Mouse (Mus musculus) intestine, embryonic 16.5 days (tissue): ENCODE measurements around the gene Mamdc4. TPM values are rescaled to one million over a fixed set of nuclear protein-coding genes. Genes with fewer than 3 reads are reported as not detected.
A peak's percentile ranks its signal among the peaks of the same experiment; 100 is the strongest.
"Not testable (repeated sequence)": the region's sequence is repeated elsewhere in the genome, so short reads cannot be mapped to it uniquely, and the experiment has no call there.

Experiments
- ATAC-seq: fragments of 200-750 bp; cut with Nextera tagmentation; 2 replicates; pipeline ENCODE4 v1.8.0; 2017; ENCODE audit warnings: moderate TSS enrichment, moderate library complexity
- H3K27ac ChIP-seq: fragments of 300-500 bp; sonication (generic); 2 replicates; pipeline ENCODE4 v1.5.1; 2014; ENCODE audit warnings: mild to moderate bottlenecking, low read length
- H3K27me3 ChIP-seq: fragments of 300-500 bp; sonication (generic); replicated peaks from 2 replicates; pipeline ENCODE4 v1.6.1; 2014; ENCODE audit warnings: low read length, control low read depth, mixed read lengths; ENCODE audit not compliant: control insufficient read depth, insufficient read depth
- H3K36me3 ChIP-seq: fragments of 300-500 bp; sonication (generic); 2 replicates; pipeline ENCODE4 v1.6.1; 2014; ENCODE audit warnings: low read length, control low read depth; ENCODE audit not compliant: control insufficient read depth, insufficient read depth
- H3K4me1 ChIP-seq: fragments of 300-500 bp; sonication (generic); 2 replicates; pipeline ENCODE4 v1.6.1; 2014; ENCODE audit warnings: low read length, control low read depth, mixed read lengths; ENCODE audit not compliant: control insufficient read depth, insufficient read depth
- H3K4me2 ChIP-seq: fragments of 300-500 bp; sonication (generic); 2 replicates; pipeline ENCODE4 v1.6.1; 2014; ENCODE audit warnings: low read depth, low read length, control low read depth
- H3K4me3 ChIP-seq: fragments of 300-500 bp; sonication (generic); 2 replicates; pipeline ENCODE4 v1.5.1; 2014; ENCODE audit warnings: mild to moderate bottlenecking, low read length
- H3K9ac ChIP-seq: fragments of 300-500 bp; sonication (generic); 2 replicates; pipeline ENCODE4 v1.6.1; 2014; ENCODE audit warnings: low read depth, low read length
- H3K9me3 ChIP-seq: fragments of 300-500 bp; sonication (generic); 2 replicates; pipeline ENCODE4 v1.6.1; 2016; ENCODE audit warnings: low read length, control low read depth; ENCODE audit not compliant: control insufficient read depth
- WGBS: fragments of 180-500 bp; shearing (Covaris S2); extraction: QIAGEN DNeasy Blood & Tissue Kit; methylation state at CpG from one replicate; pipeline ENCODE4 v1.1.7; 2014; 5-methylcytosine and 5-hydroxymethylcytosine counted together
- polyA plus RNA-seq: library from polyadenylated mRNA; unstranded; fragments of >200 nt; fragmentation: Nextera tagmentation; extraction: Ambion mirVana; gene quantifications from 2 replicates; pipeline ENCODE4 v1.2.1, GENCODE M21; 2015

Gene Mamdc4
- polyA plus RNA-seq, 1 experiment from 2014 or later, result 582 TPM

- H3K4me1 ChIP-seq, result peaks cover 18% of the 10 kb centered on the region
- H3K4me3 ChIP-seq, result peak within 1 kb of the TSS; percentile 96
- H3K27me3 ChIP-seq, result no peaks in the 10 kb centered on the region
- peak within 1 kb of the TSS; percentile 92 for H3K4me2 ChIP-seq
- peak; percentile 89 for ATAC-seq
- WGBS, result under 1% methylated on average over 61 of the region's 61 CpGs
- peak within 1 kb of the TSS; percentile 87 for H3K27ac ChIP-seq
- peaks cover 3% of the 10 kb centered on the region; the same call in 1 of the 2 replicates for H3K36me3 ChIP-seq
- H3K9me3 ChIP-seq, result no peaks in the 10 kb centered on the region
- peak within 1 kb of the TSS; percentile 95 for H3K9ac ChIP-seq
Measured at GRCm38 (mm10) chr2:25557221-25557963, 17.3 kb downstream of the Mamdc4 start, which contains the start of gene Edf1. Gene Edf1 (plus strand): TSS chr2:25557847.

- H3K36me3 ChIP-seq, result no peaks in the 10 kb centered on the region
- H3K4me1 ChIP-seq, result peaks cover 18% of the 10 kb centered on the region
- 55% methylated on average over 1 of the region's 1 CpGs for WGBS
- no peak overlapping the region for H3K27ac ChIP-seq
- ATAC-seq, result no peak
- H3K4me2 ChIP-seq, result peak overlapping the region; percentile 87; the same call in 1 of the 2 replicates
- H3K9me3 ChIP-seq, result no peaks in the 10 kb centered on the region
- 0 out of 2 replicates have a peak overlapping the region, but pooled peaks have one; percentile 4 for H3K9ac ChIP-seq
- H3K4me3 ChIP-seq, result no peak overlapping the region
- H3K27me3 ChIP-seq, result no peaks in the 10 kb centered on the region
Measured at GRCm38 (mm10) chr2:25556296-25556695, 18.3 kb downstream of the Mamdc4 start.

GRCm38 (mm10) chr2:25555479-25555878 lies 19.2 kb downstream of the Mamdc4 start:
- not testable (repeated sequence) for H3K36me3 ChIP-seq, ATAC-seq, H3K4me3 ChIP-seq, H3K4me2 ChIP-seq, H3K9me3 ChIP-seq, H3K27ac ChIP-seq, H3K9ac ChIP-seq, H3K27me3 ChIP-seq
- H3K4me1 ChIP-seq, result peaks cover 18% of the 10 kb centered on the region
- 55% methylated on average over 2 of the region's 2 CpGs for WGBS

GRCm38 (mm10) chr2:25553171-25553786 lies 21.4 kb downstream of the Mamdc4 start:
- H3K4me2 ChIP-seq, H3K36me3 ChIP-seq, H3K27me3 ChIP-seq, H3K4me3 ChIP-seq, ATAC-seq, H3K27ac ChIP-seq, H3K9ac ChIP-seq, H3K4me1 ChIP-seq, H3K9me3 ChIP-seq: not testable (repeated sequence)
- WGBS, result 90% methylated on average over 4 of the region's 4 CpGs

- Histone ChIP-seq H3K4me3 (no peak overlapping the region), H3K27ac (no peak overlapping the region), H3K9ac (no peak overlapping the region), H3K9me3 (no peaks in the 10 kb centered on the region), H3K27me3 (no peaks in the 10 kb centered on the region), H3K4me2 (no peak overlapping the region), H3K36me3 (no peaks in the 10 kb centered on the region), H3K4me1 (no peaks in the 10 kb centered on the region)
- WGBS, result 33% methylated on average over 5 of the region's 5 CpGs
- no peak for ATAC-seq
Measured at GRCm38 (mm10) chr2:25551186-25551585, 23.5 kb downstream of the Mamdc4 start.

GRCm38 (mm10) chr2:25549021-25549991 lies 25.3 kb downstream of the Mamdc4 start:
- Histone ChIP-seq H3K4me3 (no peak overlapping the region), H3K9ac (no peak overlapping the region), H3K4me2 (no peak overlapping the region), H3K27me3 (no peaks in the 10 kb centered on the region), H3K9me3 (no peaks in the 10 kb centered on the region), H3K36me3 (no peaks in the 10 kb centered on the region), H3K4me1 (peaks cover 6% of the 10 kb centered on the region), H3K27ac (no peak overlapping the region)
- WGBS, result 70% methylated on average over 9 of the region's 9 CpGs
- no peak for ATAC-seq

GRCm38 (mm10) chr2:25546811-25547491 lies 27.7 kb downstream of the Mamdc4 start, which contains the start of gene Traf2:
Gene Traf2 (minus strand): TSS chr2:25546940.
- no peaks in the 10 kb centered on the region for H3K9me3 ChIP-seq
- WGBS, result 2% methylated on average over 48 of the region's 48 CpGs
- ATAC-seq, result peak; percentile 100
- H3K9ac ChIP-seq, result peak within 1 kb of the TSS; percentile 87
- no peaks in the 10 kb centered on the region for H3K36me3 ChIP-seq
- peak within 1 kb of the TSS; percentile 79 for H3K4me3 ChIP-seq
- H3K4me2 ChIP-seq, result peak within 1 kb of the TSS; percentile 88
- peak within 1 kb of the TSS; percentile 67 for H3K27ac ChIP-seq
- peaks cover 6% of the 10 kb centered on the region for H3K4me1 ChIP-seq
- H3K27me3 ChIP-seq, result no peaks in the 10 kb centered on the region

- peak; percentile 80 for ATAC-seq
- Histone ChIP-seq H3K27me3 (no peaks in the 10 kb centered on the region), H3K4me3 (peak overlapping the region; percentile 79), H3K36me3 (no peaks in the 10 kb centered on the region), H3K9ac (peak overlapping the region; percentile 87), H3K4me2 (peak overlapping the region; percentile 88), H3K27ac (peak overlapping the region; percentile 67), H3K4me1 (peaks cover 6% of the 10 kb centered on the region), H3K9me3 (no peaks in the 10 kb centered on the region)
- WGBS, result 6% methylated on average over 43 of the region's 43 CpGs
Measured at GRCm38 (mm10) chr2:25545996-25546810, 28.4 kb downstream of the Mamdc4 start.
